Mouse (Mus musculus) frontal cortex, postnatal 36 days (tissue): ENCODE measurements at regions not wholly inside any gene's neighbourhood (a gene's known extent, or its start where the extent isn't known, plus 50 kb on each side); places are given as distances from the start of the nearest gene placed in this dataset.

ENCODE experiments used
- DNase-seq, 2 experiments: peaks; one replicate each; pipeline ENCODE4 v3.0.0; 2022; ENCODE audit warnings: low spot score in 2 of 2

- DNase-seq = no peak
Measured at GRCm38 (mm10) chr2:137581491-137581890, 465.0 kb upstream of the Jag1 start.

GRCm38 (mm10) chr2:137575750-137576149 is 459.3 kb upstream of the Jag1 start:
- DNase-seq = no peak

GRCm38 (mm10) chr2:137574845-137575449 is 458.5 kb upstream of the Jag1 start:
- no peak for DNase-seq

GRCm38 (mm10) chr2:137571146-137571545 is 454.7 kb upstream of the Jag1 start:
- DNase-seq = no peak

GRCm38 (mm10) chr2:137566619-137567018 is 450.2 kb upstream of the Jag1 start:
- no peak for DNase-seq

- DNase-seq = no peak
Measured at GRCm38 (mm10) chr2:137564064-137564624, 447.7 kb upstream of the Jag1 start.

- no peak for DNase-seq
Measured at GRCm38 (mm10) chr2:137560366-137560765, 443.9 kb upstream of the Jag1 start.

- no peak for DNase-seq
Measured at GRCm38 (mm10) chr2:137553871-137554270, 437.4 kb upstream of the Jag1 start.

GRCm38 (mm10) chr2:137536581-137536980 is 420.1 kb upstream of the Jag1 start:
- no peak for DNase-seq

GRCm38 (mm10) chr2:137516271-137516670 is 399.8 kb upstream of the Jag1 start:
- DNase-seq = no peak

GRCm38 (mm10) chr2:137515043-137515442 is 398.6 kb upstream of the Jag1 start:
- DNase-seq = no peak

- DNase-seq = no peak
Measured at GRCm38 (mm10) chr2:137513895-137514506, 397.6 kb upstream of the Jag1 start.

- DNase-seq = no peak
Measured at GRCm38 (mm10) chr2:137510671-137511235, 394.3 kb upstream of the Jag1 start.

GRCm38 (mm10) chr2:137501236-137501635 is 384.8 kb upstream of the Jag1 start:
- no peak for DNase-seq

GRCm38 (mm10) chr2:137497616-137498015 is 381.2 kb upstream of the Jag1 start:
- no peak for DNase-seq

GRCm38 (mm10) chr2:137493600-137493999 is 377.2 kb upstream of the Jag1 start:
- no peak for DNase-seq

- peak in 1 of 2 experiments; percentile 9 for DNase-seq
Measured at GRCm38 (mm10) chr2:137489181-137489682, 372.8 kb upstream of the Jag1 start.

- DNase-seq = no peak
Measured at GRCm38 (mm10) chr2:137468769-137469168, 352.3 kb upstream of the Jag1 start.

GRCm38 (mm10) chr2:137457061-137457753 is 340.8 kb upstream of the Jag1 start:
- DNase-seq = no peak

- DNase-seq = no peak
Measured at GRCm38 (mm10) chr2:137456436-137456835, 340.0 kb upstream of the Jag1 start.

- no peak for DNase-seq
Measured at GRCm38 (mm10) chr2:137446919-137447318, 330.5 kb upstream of the Jag1 start.

- no peak for DNase-seq
Measured at GRCm38 (mm10) chr2:137437741-137438140, 321.3 kb upstream of the Jag1 start.
